Comparison of ENCODE assay signal across 15 mouse cellular contexts in genomic region chr1:39963821-39964220, GRCm38 (mm10).
DNase-seq lines count a peak whose midpoint lies in the region; ATAC-seq and TF ChIP-seq lines count a peak whose summit lies in the region.
"Had no signal": no experiment of that assay in that cellular context is flagged by ENCODE, and none has a peak within 500 bp of the region (broad histone marks: within the 10 kb centered on the region; RNA-seq: fewer than 3 reads in every experiment).

No protein-coding gene starts in this region.

- H3K4me3 ChIP-seq in layer of hippocampus, adult 2 months = no peak overlapping the region
- H3K4me3 ChIP-seq in embryonic facial prominence, embryonic 13.5 days = no peak overlapping the region
- H3K4me3 ChIP-seq in midbrain, embryonic 12.5 days = no peak overlapping the region
- H3K4me3 ChIP-seq: lung, embryonic 15.5 days had no signal

- no peak for ATAC-seq in embryonic facial prominence, embryonic 13.5 days (ENCODE audit: insufficient number of reproducible peaks, insufficient read depth, low FRiP score, low TSS enrichment, low read depth)
- peak; percentile 50 for ATAC-seq in midbrain, embryonic 12.5 days (ENCODE audit: low FRiP score, low read depth)
- ATAC-seq: Patski had no signal

- no peak for TF ChIP-seq CTCF in layer of hippocampus, adult 2 months (conservative IDR thresholded peaks at IDR 0.05)
- no peak for TF ChIP-seq CTCF in brain, embryonic 14.5 days (IDR thresholded peaks at IDR 0.05; ENCODE audit: borderline replicate concordance, extremely low read depth, insufficient read depth, insufficient read length)

- H3K36me3 ChIP-seq in embryonic facial prominence, embryonic 13.5 days = peaks cover 26% of the 10 kb centered on the region
- peaks cover 20% of the 10 kb centered on the region for H3K36me3 ChIP-seq in midbrain, embryonic 12.5 days

- H3K27me3 ChIP-seq in embryonic facial prominence, embryonic 13.5 days = no peaks in the 10 kb centered on the region
- H3K27me3 ChIP-seq in midbrain, embryonic 12.5 days = no peaks in the 10 kb centered on the region
- H3K27me3 ChIP-seq: CH12.LX; lung, embryonic 15.5 days; Patski had no signal

- H3K9me3 ChIP-seq in embryonic facial prominence, embryonic 13.5 days = no peaks in the 10 kb centered on the region
- no peaks in the 10 kb centered on the region for H3K9me3 ChIP-seq in midbrain, embryonic 12.5 days
- H3K9me3 ChIP-seq: lung, embryonic 15.5 days had no signal

- no peak overlapping the region for H3K9ac ChIP-seq in embryonic facial prominence, embryonic 13.5 days
- H3K9ac ChIP-seq in midbrain, embryonic 12.5 days (replicated peaks) = no peak overlapping the region
- H3K9ac ChIP-seq: lung, embryonic 15.5 days had no signal

- no peak for TF ChIP-seq POLR2A in brain, embryonic 14.5 days (IDR thresholded peaks at IDR 0.05; ENCODE audit: borderline replicate concordance, extremely low read depth, insufficient read depth, insufficient read length, poor library complexity, severe bottlenecking)

- H3K27ac ChIP-seq in layer of hippocampus, adult 2 months = peak overlapping the region; percentile 70
- H3K27ac ChIP-seq in embryonic facial prominence, embryonic 13.5 days = peak overlapping the region; percentile 74; the same call in 1 of the 2 replicates
- peak overlapping the region; percentile 40 for H3K27ac ChIP-seq in midbrain, embryonic 12.5 days (replicated peaks)
- H3K27ac ChIP-seq: kidney, postnatal 0 days; lung, embryonic 15.5 days had no signal

- 55% methylated on average over 3 of the region's 3 CpGs for WGBS in embryonic facial prominence, embryonic 13.5 days
- WGBS in midbrain, embryonic 12.5 days = 66% methylated on average over 3 of the region's 3 CpGs

- H3K4me2 ChIP-seq in embryonic facial prominence, embryonic 13.5 days = no peak overlapping the region
- H3K4me2 ChIP-seq in midbrain, embryonic 12.5 days (replicated peaks) = no peak overlapping the region
- H3K4me2 ChIP-seq: lung, embryonic 15.5 days had no signal

- no peak for DNase-seq in layer of hippocampus, adult 2 months (ENCODE audit: low spot score in 2 of 2)
- no peak for DNase-seq in layer of hippocampus, postnatal 14 days (ENCODE audit: low spot score in 2 of 2)
- peak; percentile 50 for DNase-seq in brain, embryonic 14.5 days (ENCODE audit: low read depth)
- no peak for DNase-seq in kidney, adult 11 months
- DNase-seq in heart, adult 9 months (ENCODE audit: low spot score in 2 of 2) = no peak
- DNase-seq: cerebellum, adult 9-10 months; heart, adult 18-20 months; heart, postnatal 10 days; layer of hippocampus, postnatal 36 days had no signal

- peaks cover 72% of the 10 kb centered on the region for H3K4me1 ChIP-seq in embryonic facial prominence, embryonic 13.5 days
- peaks cover 43% of the 10 kb centered on the region for H3K4me1 ChIP-seq in midbrain, embryonic 12.5 days
